Mouse (Mus musculus) cortical plate, adult 2 months (tissue): Measurements from ENCODE around the gene Lrit3.

Experiments
- CTCF ChIP-seq: fragments of 200-500 bp; IDR thresholded peaks from 2 replicates; pipeline ENCODE4 v1.5.1; 2011; ENCODE audit warnings: mild to moderate bottlenecking, control low read depth, low read length; ENCODE audit not compliant: insufficient read depth; ENCODE audit errors: extremely low read depth
- POLR2A ChIP-seq: fragments of 200-500 bp; IDR thresholded peaks from 2 replicates; pipeline ENCODE4 v1.6.1; 2011; ENCODE audit warnings: mild to moderate bottlenecking, low read length, control low read depth; ENCODE audit not compliant: insufficient read depth; ENCODE audit errors: extremely low read depth

DNA sequence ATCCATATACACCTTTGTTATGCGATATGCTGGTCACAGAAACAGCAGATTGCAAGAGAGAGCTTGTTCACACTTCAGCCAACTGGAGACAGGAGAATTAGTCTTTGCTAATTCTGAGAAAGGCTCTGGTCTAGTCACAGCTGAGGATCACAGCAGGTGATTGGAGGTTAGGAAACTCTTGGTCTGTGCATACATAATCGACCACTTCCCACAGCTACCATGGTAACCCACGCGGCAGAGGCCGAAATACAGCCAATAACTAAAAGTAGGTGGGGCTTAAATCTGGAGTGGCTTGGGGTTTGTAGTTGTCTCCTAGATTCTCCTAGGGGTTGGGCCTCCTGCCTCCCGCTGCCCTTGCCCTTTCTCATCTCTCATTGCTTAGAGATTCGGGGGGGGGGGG lies 34.2 kb upstream of the Lrit3 start:
- TF ChIP-seq CTCF (no peak), POLR2A (no peak)
